Mouse (Mus musculus) liver, embryonic 12.5 days (tissue): Measurements from ENCODE around the gene Cntnap1. TPM values are rescaled to one million over a fixed set of nuclear protein-coding genes. Genes with fewer than 3 reads are reported as not detected.

Experiments
- ATAC-seq: fragments of 200-750 bp; cut with Nextera tagmentation; 2 replicates; pipeline ENCODE4 v1.8.0; 2017; ENCODE audit warnings: moderate number of reproducible peaks, mild to moderate bottlenecking, moderate library complexity
- H3K27ac ChIP-seq: fragments of 300-500 bp; sonication (generic); 2 replicates; pipeline ENCODE4 v1.5.1; 2016; ENCODE audit warnings: mild to moderate bottlenecking
- H3K27me3 ChIP-seq: fragments of 300-500 bp; sonication (generic); replicated peaks from 2 replicates; pipeline ENCODE4 v1.6.1; 2016; ENCODE audit warnings: mild to moderate bottlenecking, moderate library complexity
- H3K36me3 ChIP-seq: fragments of 300-500 bp; sonication (generic); 2 replicates; pipeline ENCODE4 v1.6.1; 2016; ENCODE audit warnings: mild to moderate bottlenecking, moderate library complexity
- H3K4me1 ChIP-seq: fragments of 300-500 bp; sonication (generic); 2 replicates; pipeline ENCODE4 v1.6.1; 2016
- H3K4me2 ChIP-seq: fragments of 300-500 bp; sonication (generic); 2 replicates; pipeline ENCODE4 v1.6.1; 2016; ENCODE audit warnings: mild to moderate bottlenecking, moderate library complexity
- H3K4me3 ChIP-seq: fragments of 300-500 bp; sonication (generic); 2 replicates; pipeline ENCODE4 v1.5.1; 2016; ENCODE audit warnings: mild to moderate bottlenecking, moderate library complexity
- H3K9ac ChIP-seq: fragments of 300-500 bp; sonication (generic); 2 replicates; pipeline ENCODE4 v1.6.1; 2016; ENCODE audit warnings: mild to moderate bottlenecking, moderate library complexity
- H3K9me3 ChIP-seq: fragments of 300-500 bp; sonication (generic); replicated peaks from 2 replicates; pipeline ENCODE4 v1.6.1; 2016; ENCODE audit warnings: mild to moderate bottlenecking, moderate library complexity
- WGBS: fragments of 180-500 bp; shearing (Covaris S2); methylation state at CpG from one replicate; pipeline ENCODE4 v1.1.7; 2016; ENCODE audit not compliant: insufficient replicate concordance; 5-methylcytosine and 5-hydroxymethylcytosine counted together
- polyA plus RNA-seq: library from polyadenylated mRNA; unstranded; fragments of >200 nt; fragmentation: Nextera tagmentation; extraction: Ambion mirVana; gene quantifications from 2 replicates; pipeline ENCODE4 v1.2.1, GENCODE M21; 2016

Gene Cntnap1
- polyA plus RNA-seq, 1 experiment from 2014 or later = 0.17 TPM

- H3K27me3 ChIP-seq = peaks cover 100% of the 10 kb centered on the region
- peaks cover 71% of the 10 kb centered on the region for H3K4me1 ChIP-seq
- H3K27ac ChIP-seq = no peak overlapping the region
- H3K9ac ChIP-seq = no peak overlapping the region
- H3K4me2 ChIP-seq = peak overlapping the region; percentile 65
- no peaks in the 10 kb centered on the region for H3K9me3 ChIP-seq
- no peak for ATAC-seq
- H3K36me3 ChIP-seq = no peaks in the 10 kb centered on the region
- H3K4me3 ChIP-seq = peak overlapping the region; percentile 35
- 34% methylated on average over 9 of the region's 9 CpGs for WGBS
Observed at GRCm38 (mm10) chr11:101174389-101174745, 4.0 kb downstream of the Cntnap1 start.

- H3K27ac ChIP-seq = no peak within 1 kb of the TSS
Observed at GRCm38 (mm10) chr11:101174851-101175628, 4.7 kb downstream of the Cntnap1 start, which contains the start of gene Ccr10. Gene Ccr10 (minus strand): TSS chr11:101175443.

DNA sequence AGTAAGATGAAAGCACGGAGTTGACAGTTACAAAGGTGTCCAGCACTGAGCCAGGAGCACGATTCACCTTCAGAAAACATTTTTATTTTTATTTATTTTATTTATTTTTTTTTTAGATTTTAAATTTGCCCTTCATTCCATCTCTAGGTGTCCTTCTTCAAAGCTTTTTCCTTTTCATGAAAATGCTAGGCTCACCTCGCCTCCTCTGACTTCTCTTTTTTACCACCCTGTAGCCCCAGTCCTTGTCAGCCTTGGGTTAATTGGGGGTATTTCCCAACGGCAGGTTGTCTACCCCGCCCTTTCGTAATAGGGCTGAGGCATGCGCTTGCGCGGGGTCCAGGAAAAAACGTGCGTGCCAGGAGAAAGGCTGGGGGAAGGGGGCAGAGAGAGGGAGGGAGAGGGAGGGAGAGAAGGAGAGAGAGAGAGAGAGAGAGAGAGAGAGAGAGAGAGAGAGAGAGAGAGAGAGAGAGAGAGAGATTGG is 5.4 kb downstream of the Cntnap1 start:
- ATAC-seq = no peak
- peak overlapping the region; percentile 49 for H3K4me2 ChIP-seq
- 10% methylated on average over 11 of the region's 11 CpGs for WGBS
- peaks cover 99% of the 10 kb centered on the region for H3K27me3 ChIP-seq
- no peak overlapping the region for H3K27ac ChIP-seq
- no peak overlapping the region for H3K9ac ChIP-seq
- H3K36me3 ChIP-seq = no peaks in the 10 kb centered on the region
- H3K4me1 ChIP-seq = peaks cover 63% of the 10 kb centered on the region
- H3K9me3 ChIP-seq = no peaks in the 10 kb centered on the region
- H3K4me3 ChIP-seq = peak overlapping the region; percentile 17

More at GRCm38 (mm10) chr11:101174851-101175628, 4.7 kb downstream of the Cntnap1 start, which contains the start of gene Ccr10:
- Histone ChIP-seq H3K4me1 (peaks cover 66% of the 10 kb centered on the region), H3K4me2 (peak within 1 kb of the TSS; percentile 65), H3K4me3 (peak within 1 kb of the TSS; percentile 35), H3K9me3 (no peaks in the 10 kb centered on the region), H3K27me3 (peaks cover 99% of the 10 kb centered on the region), H3K36me3 (no peaks in the 10 kb centered on the region), H3K9ac (no peak within 1 kb of the TSS)
- no peak for ATAC-seq
- 19% methylated on average over 14 of the region's 14 CpGs for WGBS

GRCm38 (mm10) chr11:101176117-101176691 is 5.9 kb downstream of the Cntnap1 start:
- H3K36me3 ChIP-seq = no peaks in the 10 kb centered on the region
- 4% methylated on average over 25 of the region's 25 CpGs for WGBS
- H3K4me2 ChIP-seq = peak overlapping the region; percentile 49
- H3K27ac ChIP-seq = no peak overlapping the region
- H3K9me3 ChIP-seq = no peaks in the 10 kb centered on the region
- peak overlapping the region; percentile 17 for H3K4me3 ChIP-seq
- H3K9ac ChIP-seq = no peak overlapping the region
- H3K27me3 ChIP-seq = peaks cover 96% of the 10 kb centered on the region
- no peak for ATAC-seq
- H3K4me1 ChIP-seq = peaks cover 58% of the 10 kb centered on the region

- H3K9ac ChIP-seq = no peak overlapping the region
- no peaks in the 10 kb centered on the region for H3K9me3 ChIP-seq
- 35% methylated on average over 22 of the region's 22 CpGs for WGBS
- no peak overlapping the region for H3K4me3 ChIP-seq
- H3K36me3 ChIP-seq = no peaks in the 10 kb centered on the region
- H3K27ac ChIP-seq = no peak overlapping the region
- H3K4me2 ChIP-seq = no peak overlapping the region
- peaks cover 96% of the 10 kb centered on the region for H3K27me3 ChIP-seq
- peaks cover 49% of the 10 kb centered on the region for H3K4me1 ChIP-seq
- ATAC-seq = 0 out of 2 replicates have a peak, but pooled peaks have one; percentile 23
Observed at GRCm38 (mm10) chr11:101176933-101177773, 6.8 kb downstream of the Cntnap1 start.

- 55% methylated on average over 36 of the region's 36 CpGs for WGBS
- Histone ChIP-seq H3K9ac (no peak overlapping the region), H3K4me1 (peaks cover 39% of the 10 kb centered on the region), H3K9me3 (no peaks in the 10 kb centered on the region), H3K27me3 (peaks cover 96% of the 10 kb centered on the region), H3K4me2 (no peak overlapping the region), H3K36me3 (no peaks in the 10 kb centered on the region), H3K27ac (no peak overlapping the region), H3K4me3 (no peak overlapping the region)
- ATAC-seq = no peak
Observed at GRCm38 (mm10) chr11:101178061-101179058, 8.0 kb downstream of the Cntnap1 start.

- Histone ChIP-seq H3K9me3 (no peaks in the 10 kb centered on the region), H3K4me3 (no peak overlapping the region), H3K4me2 (no peak overlapping the region), H3K27ac (no peak overlapping the region), H3K27me3 (peaks cover 96% of the 10 kb centered on the region), H3K4me1 (peaks cover 30% of the 10 kb centered on the region), H3K36me3 (no peaks in the 10 kb centered on the region), H3K9ac (no peak overlapping the region)
- no peak for ATAC-seq
- 75% methylated on average over 15 of the region's 15 CpGs for WGBS
Observed at GRCm38 (mm10) chr11:101179306-101179705, 9.0 kb downstream of the Cntnap1 start.

DNA sequence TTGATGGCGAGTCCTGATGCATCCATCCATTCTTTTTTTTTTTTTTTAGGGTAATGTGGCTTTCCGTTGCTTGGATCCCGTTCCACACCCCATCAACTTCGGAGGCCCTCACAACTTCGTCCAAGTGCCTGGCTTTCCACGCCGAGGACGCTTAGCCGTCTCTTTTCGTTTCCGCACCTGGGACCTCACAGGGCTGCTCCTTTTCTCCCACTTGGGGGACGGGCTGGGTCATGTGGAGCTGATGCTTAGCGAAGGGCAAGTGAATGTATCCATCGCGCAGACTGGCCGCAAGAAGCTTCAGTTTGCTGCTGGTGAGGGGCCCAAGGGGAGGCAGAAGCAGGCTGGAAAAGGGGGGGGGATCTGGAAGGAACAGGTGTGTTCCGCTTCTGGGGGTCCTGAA is 9.9 kb downstream of the Cntnap1 start:
- H3K27me3 ChIP-seq = peaks cover 95% of the 10 kb centered on the region
- 66% methylated on average over 17 of the region's 17 CpGs for WGBS

DNA sequence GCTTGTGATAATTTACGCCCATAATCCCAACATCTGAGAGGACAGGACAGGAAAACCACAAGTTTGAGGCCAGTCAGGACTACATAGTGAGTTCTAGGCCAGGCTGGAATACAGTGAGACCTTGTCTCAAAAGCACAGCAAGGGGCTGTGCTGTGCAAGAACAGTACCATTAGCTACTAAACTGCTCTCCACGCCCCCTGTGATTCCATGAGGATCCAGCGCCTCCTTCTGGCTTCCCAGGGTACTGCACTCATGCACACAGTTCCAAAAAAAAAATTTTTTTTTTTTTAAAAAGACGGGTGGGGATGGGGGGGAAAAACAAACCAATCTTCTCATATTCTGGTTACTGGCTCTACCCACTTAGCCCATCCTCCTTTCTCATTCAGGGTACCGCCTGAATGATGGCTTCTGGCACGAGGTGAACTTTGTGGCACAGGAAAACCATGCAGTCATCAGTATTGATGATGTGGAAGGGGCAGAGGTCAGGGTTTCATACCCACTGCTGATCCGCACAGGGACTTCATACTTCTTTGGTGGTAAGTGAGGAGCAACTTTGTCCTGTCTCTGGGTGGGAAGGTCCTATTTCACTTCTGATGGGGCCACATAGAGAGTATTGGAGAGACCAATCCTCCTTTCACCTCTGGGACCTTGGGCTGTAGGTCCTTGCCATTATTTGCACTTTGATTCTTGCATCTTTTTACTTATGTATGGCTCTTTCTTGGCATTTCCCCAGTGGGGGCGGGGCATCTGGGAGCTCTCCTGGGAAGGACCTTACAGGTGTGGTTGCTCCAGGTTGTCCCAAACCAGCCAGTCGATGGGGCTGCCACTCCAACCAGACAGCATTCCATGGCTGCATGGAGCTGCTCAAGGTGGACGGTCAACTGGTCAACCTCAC is 10.8 kb downstream of the Cntnap1 start:
- peaks cover 87% of the 10 kb centered on the region for H3K27me3 ChIP-seq
- ATAC-seq = no peak

More for the DNA sequence above, 9.9 kb downstream of the Cntnap1 start:
- Histone ChIP-seq H3K4me3 (no peak overlapping the region), H3K27ac (no peak overlapping the region), H3K9me3 (no peaks in the 10 kb centered on the region), H3K9ac (no peak overlapping the region), H3K4me1 (peaks cover 21% of the 10 kb centered on the region), H3K4me2 (no peak overlapping the region), H3K36me3 (no peaks in the 10 kb centered on the region)
- no peak for ATAC-seq

GRCm38 (mm10) chr11:101181961-101182360 is 11.6 kb downstream of the Cntnap1 start:
- peaks cover 78% of the 10 kb centered on the region for H3K27me3 ChIP-seq
- WGBS = 77% methylated on average over 11 of the region's 11 CpGs
- ATAC-seq = no peak
- H3K4me3 ChIP-seq = no peak overlapping the region
- peaks cover 7% of the 10 kb centered on the region; the same call in 1 of the 2 replicates for H3K4me1 ChIP-seq
- H3K4me2 ChIP-seq = no peak overlapping the region
- H3K9ac ChIP-seq = no peak overlapping the region
- H3K36me3 ChIP-seq = no peaks in the 10 kb centered on the region
- H3K9me3 ChIP-seq = no peaks in the 10 kb centered on the region
- no peak overlapping the region for H3K27ac ChIP-seq

More for the DNA sequence above, 10.8 kb downstream of the Cntnap1 start:
- H3K9ac ChIP-seq = no peak overlapping the region
- H3K36me3 ChIP-seq = no peaks in the 10 kb centered on the region
- no peak overlapping the region for H3K4me3 ChIP-seq
- no peak overlapping the region for H3K27ac ChIP-seq
- H3K4me1 ChIP-seq = peaks cover 15% of the 10 kb centered on the region; the same call in 1 of the 2 replicates
- 36% methylated on average over 10 of the region's 10 CpGs for WGBS
- no peak overlapping the region for H3K4me2 ChIP-seq
- no peaks in the 10 kb centered on the region for H3K9me3 ChIP-seq
